Comparison of ENCODE assay signal across 10 mouse cellular contexts in the genomic region with DNA sequence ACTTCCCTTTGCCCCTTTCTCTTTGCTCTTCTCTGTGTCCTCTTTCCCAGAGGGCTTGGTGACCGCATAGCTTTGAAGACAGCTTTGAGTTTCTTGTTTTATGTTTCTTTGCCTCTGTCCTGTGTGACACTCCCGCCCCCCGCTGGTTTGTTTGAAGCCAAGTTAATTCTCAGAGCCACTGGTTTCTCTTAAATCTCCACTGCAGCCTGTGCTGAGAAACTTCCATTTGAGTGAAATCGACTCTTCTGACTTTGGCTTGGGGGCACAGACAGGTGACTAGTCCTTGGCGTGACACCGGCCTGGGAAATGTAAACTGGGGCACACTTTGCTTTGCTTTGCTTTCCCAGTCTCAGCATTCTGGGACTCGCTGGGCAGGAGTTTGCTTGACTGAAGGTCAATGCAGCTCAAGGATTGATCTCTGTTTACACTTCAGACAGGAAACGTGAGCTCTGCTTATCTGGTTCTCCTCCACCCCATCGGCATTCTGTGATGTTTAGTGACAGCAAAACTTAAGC. TPM values are rescaled to one million over a fixed set of nuclear protein-coding genes. Genes with fewer than 3 reads are reported as not detected.
DNase-seq lines count a peak whose midpoint lies in the region; ATAC-seq and TF ChIP-seq lines count a peak whose summit lies in the region.
"Had no signal": no experiment of that assay in that cellular context is flagged by ENCODE, and none has a peak within 500 bp of the region (broad histone marks: within the 10 kb centered on the region; RNA-seq: fewer than 3 reads in every experiment).

No protein-coding gene starts in this region.

- H3K9ac ChIP-seq in forebrain, embryonic 16.5 days (replicated peaks; ENCODE audit: low read depth, low read length): no peak overlapping the region
- H3K9ac ChIP-seq in hindbrain, embryonic 11.5 days (ENCODE audit: low read depth, low read length): no peak overlapping the region
- H3K9ac ChIP-seq in liver, postnatal 0 days (replicated peaks): no peak overlapping the region
- no peak overlapping the region for H3K9ac ChIP-seq in stomach, embryonic 15.5 days
- H3K9ac ChIP-seq: embryonic facial prominence, embryonic 15.5 days had no signal

- peaks cover 56% of the 10 kb centered on the region for H3K4me1 ChIP-seq in forebrain, embryonic 10.5 days
- H3K4me1 ChIP-seq in forebrain, embryonic 16.5 days (replicated peaks; ENCODE audit: control insufficient read depth, insufficient read depth, low read length): peaks cover 30% of the 10 kb centered on the region
- peaks cover 4% of the 10 kb centered on the region; the same call in 1 of the 2 replicates for H3K4me1 ChIP-seq in hindbrain, embryonic 11.5 days (replicated peaks; ENCODE audit: control insufficient read depth, insufficient read depth, low read length)
- H3K4me1 ChIP-seq in liver, postnatal 0 days (ENCODE audit: insufficient read depth): peaks cover 5% of the 10 kb centered on the region; the same call in 1 of the 2 replicates
- peaks cover 25% of the 10 kb centered on the region for H3K4me1 ChIP-seq in stomach, embryonic 15.5 days

- TF ChIP-seq POLR2A in brain, embryonic 14.5 days (IDR thresholded peaks at IDR 0.05; ENCODE audit: borderline replicate concordance, extremely low read depth, insufficient read depth, insufficient read length, poor library complexity, severe bottlenecking): no peak

- no peaks in the 10 kb centered on the region for H3K9me3 ChIP-seq in forebrain, embryonic 10.5 days
- no peaks in the 10 kb centered on the region for H3K9me3 ChIP-seq in forebrain, embryonic 16.5 days (ENCODE audit: control insufficient read depth, low read length)
- no peaks in the 10 kb centered on the region for H3K9me3 ChIP-seq in hindbrain, embryonic 11.5 days (ENCODE audit: control insufficient read depth, low read length)
- no peaks in the 10 kb centered on the region for H3K9me3 ChIP-seq in liver, postnatal 0 days (ENCODE audit: low read length)
- H3K9me3 ChIP-seq in stomach, embryonic 15.5 days: no peaks in the 10 kb centered on the region
- H3K9me3 ChIP-seq: embryonic facial prominence, embryonic 15.5 days had no signal

- H3K4me3 ChIP-seq in forebrain, embryonic 10.5 days: peak overlapping the region; percentile 14
- no peak overlapping the region for H3K4me3 ChIP-seq in forebrain, embryonic 16.5 days (replicated peaks; ENCODE audit: low read length)
- H3K4me3 ChIP-seq in hindbrain, embryonic 11.5 days (ENCODE audit: low read depth, low read length): no peak overlapping the region
- H3K4me3 ChIP-seq in liver, postnatal 0 days (ENCODE audit: low read depth, low read length): no peak overlapping the region
- no peak overlapping the region for H3K4me3 ChIP-seq in stomach, embryonic 15.5 days (replicated peaks)
- H3K4me3 ChIP-seq: embryonic facial prominence, embryonic 15.5 days; myocyte had no signal

- H3K4me2 ChIP-seq in forebrain, embryonic 16.5 days (ENCODE audit: low read length): no peak overlapping the region
- H3K4me2 ChIP-seq in hindbrain, embryonic 11.5 days (replicated peaks; ENCODE audit: low read depth, low read length): no peak overlapping the region
- H3K4me2 ChIP-seq in liver, postnatal 0 days (ENCODE audit: low read depth, low read length): peak overlapping the region; percentile 33; the same call in 1 of the 2 replicates
- H3K4me2 ChIP-seq in stomach, embryonic 15.5 days: peak overlapping the region; percentile 29
- H3K4me2 ChIP-seq: embryonic facial prominence, embryonic 15.5 days had no signal

- TF ChIP-seq CTCF in brain, embryonic 14.5 days (IDR thresholded peaks at IDR 0.05; ENCODE audit: borderline replicate concordance, extremely low read depth, insufficient read depth, insufficient read length): peak; percentile 12; the same call in 1 of the 2 replicates
- TF ChIP-seq CTCF in liver, postnatal 0 days (IDR thresholded peaks at IDR 0.05; ENCODE audit: low read depth): peak; percentile 53

- peak overlapping the region; percentile 79 for H3K27ac ChIP-seq in forebrain, embryonic 10.5 days
- H3K27ac ChIP-seq in forebrain, embryonic 16.5 days (ENCODE audit: low read length): no peak overlapping the region
- no peak overlapping the region for H3K27ac ChIP-seq in hindbrain, embryonic 11.5 days (ENCODE audit: low read depth, low read length)
- H3K27ac ChIP-seq in liver, postnatal 0 days (ENCODE audit: low read depth): no peak overlapping the region
- H3K27ac ChIP-seq in stomach, embryonic 15.5 days: peak overlapping the region; percentile 84
- H3K27ac ChIP-seq: embryonic facial prominence, embryonic 15.5 days had no signal

- 14% methylated on average over 9 of the region's 9 CpGs for WGBS in forebrain, embryonic 10.5 days
- WGBS in forebrain, embryonic 16.5 days: 20% methylated on average over 9 of the region's 9 CpGs
- WGBS in hindbrain, embryonic 11.5 days: 18% methylated on average over 9 of the region's 9 CpGs
- 9% methylated on average over 9 of the region's 9 CpGs for WGBS in liver, postnatal 0 days (ENCODE audit: insufficient replicate concordance)
- WGBS in stomach, embryonic 15.5 days: 10% methylated on average over 9 of the region's 9 CpGs

- no peak for TF ChIP-seq EP300 in liver, postnatal 0 days (IDR thresholded peaks at IDR 0.05; ENCODE audit: low read depth)

- no peak for DNase-seq in forebrain, embryonic 10.5 days (ENCODE audit: extremely low spot score, low spot score)
- DNase-seq in brain, embryonic 14.5 days (ENCODE audit: low read depth): peak; percentile 72
- peak; percentile 36 for DNase-seq in hindbrain, embryonic 11.5 days (ENCODE audit: low spot score)
- DNase-seq in liver, postnatal 0 days: peak; percentile 42
- no peak for DNase-seq in right cerebral cortex, postnatal 36 days (ENCODE audit: low spot score in 2 of 2)
- DNase-seq in ovary, adult 18-20 months (ENCODE audit: low spot score): no peak

- H3K36me3 ChIP-seq in forebrain, embryonic 10.5 days (replicated peaks): no peaks in the 10 kb centered on the region
- H3K36me3 ChIP-seq in forebrain, embryonic 16.5 days (ENCODE audit: control insufficient read depth, insufficient read depth): no peaks in the 10 kb centered on the region
- H3K36me3 ChIP-seq in hindbrain, embryonic 11.5 days (ENCODE audit: control insufficient read depth, insufficient read depth, low read length): no peaks in the 10 kb centered on the region
- no peaks in the 10 kb centered on the region for H3K36me3 ChIP-seq in liver, postnatal 0 days (replicated peaks; ENCODE audit: insufficient read depth, low read length)
- H3K36me3 ChIP-seq in stomach, embryonic 15.5 days: no peaks in the 10 kb centered on the region
- H3K36me3 ChIP-seq: embryonic facial prominence, embryonic 15.5 days had no signal

- ATAC-seq in forebrain, embryonic 16.5 days: no peak
- ATAC-seq in hindbrain, embryonic 11.5 days (ENCODE audit: low FRiP score): no peak
- no peak for ATAC-seq in liver, postnatal 0 days
- peak; percentile 61 for ATAC-seq in stomach, embryonic 15.5 days (ENCODE audit: insufficient read depth, low FRiP score, low read depth)

- no peaks in the 10 kb centered on the region for H3K27me3 ChIP-seq in forebrain, embryonic 10.5 days (ENCODE audit: poor library complexity, severe bottlenecking)
- no peaks in the 10 kb centered on the region for H3K27me3 ChIP-seq in forebrain, embryonic 16.5 days (replicated peaks; ENCODE audit: control insufficient read depth, insufficient read depth, low read length)
- no peaks in the 10 kb centered on the region for H3K27me3 ChIP-seq in hindbrain, embryonic 11.5 days (ENCODE audit: control insufficient read depth, insufficient read depth, low read length)
- H3K27me3 ChIP-seq in liver, postnatal 0 days (ENCODE audit: insufficient read depth, low read length): no peaks in the 10 kb centered on the region
- no peaks in the 10 kb centered on the region for H3K27me3 ChIP-seq in stomach, embryonic 15.5 days (replicated peaks)
- H3K27me3 ChIP-seq: embryonic facial prominence, embryonic 15.5 days had no signal

RNA-seq across cellular contexts. Expression of a gene that starts 12.3 kb away (rescaled TPM):
- polyA plus RNA-seq in forebrain, embryonic 10.5 days (2016; fragmentation: Nextera tagmentation; extraction: Ambion mirVana): 1.4 and 2.3 TPM in 2 replicates
- 5.4 and 8.0 TPM in 2 replicates for polyA plus RNA-seq in forebrain, embryonic 16.5 days (2015; fragmentation: Nextera tagmentation; extraction: Ambion mirVana)
- 1.6 and 3.0 TPM in 2 replicates for polyA plus RNA-seq in brain, embryonic 14.5 days (2012; rRNA removed)
- 6.3 and 8.5 TPM in 2 replicates for polyA plus RNA-seq in hindbrain, embryonic 11.5 days (2014; fragmentation: Nextera tagmentation; extraction: Ambion mirVana)
- 0.29 and 0.30 TPM in 2 replicates for polyA plus RNA-seq in liver, postnatal 0 days (2015; fragmentation: Nextera tagmentation; extraction: Ambion mirVana)
- polyA plus RNA-seq in stomach, embryonic 15.5 days (2015; fragmentation: Nextera tagmentation; extraction: Ambion mirVana): 2.8 and 3.1 TPM in 2 replicates

RNA-seq across cellular contexts. Expression of a gene that starts 13.1 kb away (rescaled TPM):
- polyA plus RNA-seq in forebrain, embryonic 10.5 days (2016; fragmentation: Nextera tagmentation; extraction: Ambion mirVana): 2.4 and 3.6 TPM in 2 replicates
- 14.4 and 15.1 TPM in 2 replicates for polyA plus RNA-seq in forebrain, embryonic 16.5 days (2015; fragmentation: Nextera tagmentation; extraction: Ambion mirVana)
- 48.5 and 75.7 TPM in 2 replicates for polyA plus RNA-seq in brain, embryonic 14.5 days (2012; rRNA removed)
- 12.8 and 14.8 TPM in 2 replicates for polyA plus RNA-seq in hindbrain, embryonic 11.5 days (2014; fragmentation: Nextera tagmentation; extraction: Ambion mirVana)
- polyA plus RNA-seq in liver, postnatal 0 days (2015; fragmentation: Nextera tagmentation; extraction: Ambion mirVana): 0.41 TPM in 2 replicates
- polyA plus RNA-seq in stomach, embryonic 15.5 days (2015; fragmentation: Nextera tagmentation; extraction: Ambion mirVana): 3.0 and 3.8 TPM in 2 replicates

Comparison
In these comparisons a context has a peak if more than half of its experiments do, and no peak if none do; other contexts are left out.
1. H3K27ac ChIP-seq: peak in forebrain, embryonic 10.5 days (single experiment) and stomach, embryonic 15.5 days (single experiment); none in forebrain, embryonic 16.5 days (single experiment), hindbrain, embryonic 11.5 days (single experiment) and liver, postnatal 0 days (single experiment).
2. DNase-seq: peak in brain, embryonic 14.5 days (single experiment), hindbrain, embryonic 11.5 days (single experiment) and liver, postnatal 0 days (single experiment); none in forebrain, embryonic 10.5 days (single experiment), right cerebral cortex, postnatal 36 days (0 of 2) and ovary, adult 18-20 months (single experiment).
3. H3K4me2 ChIP-seq: peak in liver, postnatal 0 days (single experiment) and stomach, embryonic 15.5 days (single experiment); none in forebrain, embryonic 16.5 days (single experiment) and hindbrain, embryonic 11.5 days (single experiment).